Mouse (Mus musculus) left cerebral cortex, postnatal 25 days (tissue): ENCODE results near the gene Neurl4. TPM values are rescaled to one million over a fixed set of nuclear protein-coding genes. Genes with fewer than 3 reads are reported as not detected.
"Not testable (repeated sequence)": the region's sequence is repeated elsewhere in the genome, so short reads cannot be mapped to it uniquely, and the experiment has no call there.

Source experiments
- DNase-seq, 2 experiments: peaks; one replicate each; pipeline ENCODE4 v3.0.0; 2022; ENCODE audit warnings: low spot score in 2 of 2, mixed read lengths in 1 of 2
- intact Hi-C: fragments of 180-260 bp; cut with DNase I; formaldehyde crosslinking; loops from one replicate; pipeline ENCODE4 v1.15.1; 2025
- total RNA-seq, 2 experiments: library from RNA; stranded (reverse); gene quantifications; 2 replicates each; pipeline ENCODE4 v1.2.3; 2021

The Neurl4 gene
- 100 to 1,000 TPM; 113 to 117 TPM for total RNA-seq

GRCm38 (mm10) chr11:69900471-69901405 is at the start of gene Neurl4, which contains the start of gene 2810408A11Rik:
TSS of gene Neurl4 (plus strand) at chr11:69901072.
TSS of gene 2810408A11Rik (minus strand) at chr11:69900987.
- intact Hi-C loops = loop anchor here (1.0 kb wide), 1 partner anchor 21 kb away; the partner anchor contains the start of gene Eif5a
- peak; percentile 83 to 95 for DNase-seq

GRCm38 (mm10) chr11:69853994-69854393 is 46.9 kb upstream of the Neurl4 start:
- DNase-seq = no peak
- intact Hi-C loops = no loop called here

GRCm38 (mm10) chr11:69854680-69855079 is 46.2 kb upstream of the Neurl4 start:
- DNase-seq = no peak
- intact Hi-C loops = no loop called here

DNA sequence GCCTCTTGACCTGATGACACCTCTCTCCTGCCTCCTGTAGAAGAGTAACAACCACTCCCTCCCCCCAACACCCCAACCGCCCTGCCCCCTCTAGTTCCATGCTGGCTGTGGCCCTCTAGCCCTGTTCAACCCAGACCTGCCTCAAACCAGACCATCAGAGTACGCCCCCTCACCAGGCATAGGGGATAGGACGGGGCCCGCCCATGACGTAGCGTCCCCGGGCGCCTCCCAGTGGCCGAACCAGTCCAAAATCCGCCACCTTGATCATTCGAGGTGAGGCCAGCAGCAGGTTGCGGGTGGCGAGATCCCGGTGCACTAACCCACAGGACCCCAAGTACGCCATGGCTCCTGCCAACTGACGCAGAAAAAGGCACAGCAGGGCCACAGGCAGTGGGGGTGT is 45.5 kb upstream of the Neurl4 start:
- intact Hi-C loops = no loop called here
- no peak for DNase-seq

GRCm38 (mm10) chr11:69858113-69858998 is 42.5 kb upstream of the Neurl4 start, which contains the start of gene Tnk1:
TSS of gene Tnk1 (minus strand) at chr11:69858730.
- intact Hi-C loops = no loop called here

DNA sequence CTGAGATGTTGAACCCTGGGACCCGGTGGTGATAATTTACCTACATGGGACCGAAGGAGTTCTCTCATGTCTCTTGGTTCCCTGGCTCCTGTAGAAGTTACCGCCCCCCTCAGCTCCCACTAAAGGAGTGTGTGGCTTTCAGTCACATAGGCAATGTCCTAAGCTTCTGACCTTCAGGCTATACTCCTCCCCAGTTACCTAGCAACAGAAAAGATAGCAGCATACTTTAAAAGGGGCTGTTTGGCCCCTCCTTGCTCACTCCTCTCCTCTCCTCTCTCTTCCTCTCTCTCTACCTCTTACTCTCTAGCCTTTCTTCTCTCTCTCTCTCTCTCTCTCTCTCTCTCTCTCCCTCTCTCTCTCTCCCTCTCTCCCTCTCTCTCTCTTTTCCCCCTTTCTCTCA is 37.1 kb upstream of the Neurl4 start:
- intact Hi-C loops, DNase-seq: not testable (repeated sequence)

More at GRCm38 (mm10) chr11:69858113-69858998, 42.5 kb upstream of the Neurl4 start, which contains the start of gene Tnk1:
- no peak for DNase-seq

DNA sequence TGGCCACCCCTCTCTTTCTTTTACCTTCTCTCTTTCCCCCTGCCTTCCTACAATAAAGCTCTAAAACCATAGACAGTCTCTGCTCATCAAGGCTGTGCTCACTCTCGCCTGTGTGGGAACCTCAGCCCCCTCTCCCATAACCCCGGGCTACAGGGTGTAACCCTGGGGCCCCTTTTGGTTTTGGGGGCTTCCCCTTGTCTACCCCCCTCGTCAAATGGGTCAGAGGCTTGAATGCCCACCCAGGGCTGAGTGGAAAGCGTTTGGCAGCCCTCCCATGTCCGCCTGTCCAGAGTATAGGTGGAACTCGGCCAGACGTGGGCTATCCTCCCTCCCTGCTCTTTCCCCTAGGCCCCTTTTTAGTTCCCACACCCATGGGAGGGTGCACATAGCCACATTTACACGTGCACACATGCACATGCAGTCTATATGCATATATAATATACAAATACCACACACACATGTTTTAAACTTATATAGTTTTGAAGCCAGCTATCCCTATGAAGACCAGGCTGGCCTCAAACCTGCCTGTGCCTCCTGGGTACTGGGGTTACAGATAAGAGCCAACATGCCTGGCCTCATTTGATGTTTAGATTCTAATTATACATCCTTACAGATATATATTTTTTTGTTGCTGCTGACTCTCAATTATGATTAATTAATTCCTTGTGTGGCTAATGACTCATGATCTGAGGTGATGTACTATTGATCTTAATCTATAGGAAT is 36.6 kb upstream of the Neurl4 start:
- intact Hi-C loops = no loop called here

GRCm38 (mm10) chr11:69865561-69865960 is 35.3 kb upstream of the Neurl4 start:
- intact Hi-C loops = no loop called here
- DNase-seq = no peak

More for the DNA sequence above, 36.6 kb upstream of the Neurl4 start:
- DNase-seq = no peak

GRCm38 (mm10) chr11:69867335-69867734 is 33.5 kb upstream of the Neurl4 start:
- no peak for DNase-seq
- intact Hi-C loops = no loop called here

- DNase-seq = no peak
- intact Hi-C loops = no loop called here
Measured at GRCm38 (mm10) chr11:69870289-69871069, 30.4 kb upstream of the Neurl4 start.

GRCm38 (mm10) chr11:69871822-69872221 is 29.1 kb upstream of the Neurl4 start:
- DNase-seq = no peak
- intact Hi-C loops = no loop called here

DNA sequence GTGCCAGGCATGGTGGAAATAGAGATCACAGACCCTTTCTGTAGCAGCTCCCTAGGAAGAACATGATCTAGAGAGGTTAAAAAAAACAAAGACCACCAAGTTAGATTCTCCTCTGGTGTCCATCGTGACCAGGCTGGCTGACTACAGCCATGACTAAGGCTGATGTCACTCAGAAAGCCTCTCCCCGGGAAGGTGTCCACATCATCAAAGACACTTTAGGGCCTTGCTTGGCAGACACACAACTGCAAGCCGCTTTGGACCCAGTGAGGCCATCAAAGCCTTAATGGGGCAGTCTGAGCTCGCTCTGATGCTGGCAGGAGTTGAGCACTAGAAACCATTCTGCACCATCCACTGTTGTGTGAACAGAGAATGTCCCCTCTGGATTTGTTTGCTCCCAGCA is 28.4 kb upstream of the Neurl4 start:
- no peak for DNase-seq
- intact Hi-C loops = no loop called here

DNA sequence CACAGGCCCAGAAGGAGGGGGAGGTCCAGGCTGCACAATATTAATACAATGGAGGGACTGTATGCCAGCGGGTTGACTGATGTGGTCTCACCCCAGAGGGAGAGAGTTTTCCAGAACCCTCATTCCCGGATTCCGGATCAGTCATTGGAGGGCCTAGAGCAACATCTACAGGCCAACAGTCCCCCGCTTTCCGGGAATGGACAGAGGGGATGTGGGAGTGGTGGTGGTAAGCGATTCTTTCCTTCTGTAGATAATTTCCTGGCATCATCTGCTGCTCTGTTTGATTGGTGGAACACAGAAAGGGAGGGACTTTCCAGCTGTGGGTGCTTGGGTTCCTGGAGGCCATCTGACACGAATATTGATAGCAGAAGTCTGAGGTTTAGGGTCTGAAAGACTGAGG is 24.7 kb upstream of the Neurl4 start:
- intact Hi-C loops = loop anchor here (2.0 to 5.0 kb wide), 3 partner anchors 69 to 194 kb away; partner anchors contain the start of genes Polr2a, Senp3 and Tmem102

DNA sequence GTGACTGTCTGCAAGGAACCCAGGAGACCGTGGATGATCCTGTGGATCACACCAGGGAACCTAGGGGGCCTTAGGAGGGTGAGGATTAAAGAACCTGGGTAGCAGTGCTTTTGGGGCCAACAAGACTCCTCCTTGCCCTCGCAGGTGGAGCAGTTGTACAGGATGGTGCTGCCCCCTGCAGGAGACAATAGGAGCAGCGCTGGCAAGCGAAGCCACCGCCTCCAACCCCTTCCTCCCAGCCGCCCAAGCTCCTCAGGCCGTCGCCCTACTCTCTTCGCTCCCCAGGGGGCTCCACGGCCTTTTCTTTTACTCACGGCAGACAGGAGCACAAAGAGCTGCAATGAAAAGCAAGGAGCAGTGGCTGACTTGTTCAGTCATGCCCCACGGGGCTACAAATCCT is 24.0 kb upstream of the Neurl4 start:
- DNase-seq = peak; percentile 72 to 79
- intact Hi-C loops = loop anchor here (2.0 to 5.0 kb wide), 3 partner anchors 70 to 195 kb away; partner anchors contain the start of genes Polr2a, Senp3 and Tmem102

More for the DNA sequence above, 24.7 kb upstream of the Neurl4 start:
- peak in 1 of 2 experiments; percentile 44 for DNase-seq

- intact Hi-C loops = loop anchor here (2.0 to 5.0 kb wide), 3 partner anchors 71 to 196 kb away; partner anchors contain the start of genes Polr2a, Senp3 and Tmem102
- DNase-seq = no peak
Measured at GRCm38 (mm10) chr11:69877878-69878277, 23.0 kb upstream of the Neurl4 start, which contains the start of gene Tmem95. TSS of gene Tmem95 (minus strand) at chr11:69878018.

GRCm38 (mm10) chr11:69878399-69878798 is 22.5 kb upstream of the Neurl4 start:
- no peak for DNase-seq
- intact Hi-C loops = loop anchor here (5.0 kb wide), 2 partner anchors 71 to 196 kb away; partner anchors contain the start of genes Senp3 and Tmem102

DNA sequence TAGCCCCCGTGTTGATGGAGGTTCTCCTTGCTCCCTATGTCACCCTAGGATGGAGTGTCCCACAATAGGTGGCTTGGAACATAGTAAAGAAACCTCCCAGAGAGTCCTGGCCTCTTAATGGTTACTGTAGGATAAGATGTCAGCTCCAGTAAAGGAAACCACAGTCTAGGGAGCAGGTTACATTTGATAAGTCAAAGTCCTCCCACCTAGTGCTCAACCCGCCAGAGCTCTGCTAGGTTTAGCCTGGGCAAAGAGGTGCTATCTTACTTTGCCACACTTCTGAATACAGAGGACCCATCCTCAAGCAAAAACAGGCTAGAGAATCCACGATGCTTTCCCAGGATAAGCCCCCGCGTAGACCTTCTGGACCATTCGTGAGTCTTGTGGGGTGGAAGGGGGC is 21.9 kb upstream of the Neurl4 start:
- no peak for DNase-seq
- intact Hi-C loops = loop anchor here (5.0 kb wide), 2 partner anchors 72 to 197 kb away; partner anchors contain the start of genes Senp3 and Tmem102

- intact Hi-C loops = loop anchor here (5.0 kb wide), 2 partner anchors 72 to 197 kb away; partner anchors contain the start of genes Senp3 and Tmem102
Measured at GRCm38 (mm10) chr11:69879711-69880110, 21.2 kb upstream of the Neurl4 start.

More at GRCm38 (mm10) chr11:69879711-69880110, 21.2 kb upstream of the Neurl4 start:
- no peak for DNase-seq
